Mouse (Mus musculus) cerebellum, adult 2 months (tissue): ENCODE measurements at regions not wholly inside any gene's neighbourhood (a gene's known extent, or its start where the extent isn't known, plus 50 kb on each side); places are given as distances from the start of the nearest gene placed in this dataset.

ENCODE experiments used
- DNase-seq, 2 experiments: peaks; one replicate each; pipeline ENCODE4 v3.0.0; 2021
- H3K27ac ChIP-seq: fragments of 200-500 bp; 2 replicates; pipeline ENCODE4 v1.5.1; 2012; ENCODE audit warnings: low read length, control low read depth, inconsistent platforms; ENCODE audit not compliant: insufficient read depth
- H3K27me3 ChIP-seq: fragments of 200-500 bp; 2 replicates; pipeline ENCODE4 v1.6.1; 2012; ENCODE audit warnings: inconsistent platforms, mild to moderate bottlenecking, low read length, moderate library complexity; ENCODE audit not compliant: control insufficient read depth, insufficient read depth
- H3K4me1 ChIP-seq: fragments of 200-500 bp; 2 replicates; pipeline ENCODE4 v1.6.1; 2011; ENCODE audit warnings: low read length; ENCODE audit not compliant: control insufficient read depth, insufficient read depth
- H3K4me3 ChIP-seq: fragments of 200-500 bp; replicated peaks from 2 replicates; pipeline ENCODE3; 2011; ENCODE audit warnings: mild to moderate bottlenecking, low read depth, low read length, control low read depth; ENCODE audit not compliant: insufficient read depth
- CTCF ChIP-seq: fragments of 200-500 bp; IDR thresholded peaks from 2 replicates; pipeline ENCODE4 v1.5.1; 2011; ENCODE audit warnings: low read depth, mild to moderate bottlenecking, control low read depth, low read length, moderate library complexity, borderline replicate concordance; ENCODE audit not compliant: insufficient read depth
- POLR2A ChIP-seq: fragments of 200-500 bp; IDR thresholded peaks from 2 replicates; pipeline ENCODE4 v1.6.1; 2011; ENCODE audit warnings: low read length, control low read depth, borderline replicate concordance; ENCODE audit not compliant: insufficient read depth
- WGBS: fragments of 180-500 bp; shearing (Covaris S2); methylation state at CpG from one replicate; pipeline ENCODE4 v1.1.7; 2018; 5-methylcytosine and 5-hydroxymethylcytosine counted together

DNA sequence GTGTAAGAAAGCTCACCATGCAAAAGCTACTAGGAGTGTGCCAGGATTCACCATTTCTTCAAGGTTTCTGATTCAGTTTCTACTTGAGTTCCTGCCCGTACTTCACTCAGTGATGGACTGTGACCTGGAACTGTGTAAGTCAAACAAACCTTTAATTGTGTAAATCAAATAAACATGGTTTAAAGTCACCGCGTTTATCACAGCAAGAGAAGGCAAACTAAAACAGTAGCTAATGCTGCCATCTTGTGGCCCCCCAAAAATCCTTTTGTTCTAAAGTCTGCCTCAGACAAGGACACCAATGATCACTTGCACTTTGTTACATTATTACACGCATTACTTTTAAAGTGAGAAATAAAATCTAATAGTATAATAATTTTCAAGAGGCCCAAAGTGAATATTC is 63.6 kb upstream of the Dcx start:
- Histone ChIP-seq H3K27me3 (no peaks in the 10 kb centered on the region), H3K27ac (no peak overlapping the region), H3K4me3 (no peak overlapping the region), H3K4me1 (no peaks in the 10 kb centered on the region)
- 10% methylated on average over 4 of the region's 4 CpGs for WGBS
- DNase-seq = peak; percentile 6 to 11
- TF ChIP-seq POLR2A (no peak), CTCF (no peak)
